Mouse (Mus musculus) stomach, embryonic 14.5 days (tissue): ENCODE data around the gene Nek11. TPM values are rescaled to one million over a fixed set of nuclear protein-coding genes. Genes with fewer than 3 reads are reported as not detected.

Experiments used
- ATAC-seq: fragments of 200-750 bp; cut with Nextera tagmentation; 2 replicates; pipeline ENCODE4 v1.8.0; 2017; ENCODE audit warnings: low read depth, moderate TSS enrichment; ENCODE audit not compliant: insufficient number of reproducible peaks, insufficient read depth, low FRiP score
- H3K27ac ChIP-seq: fragments of 300-500 bp; sonication (generic); 2 replicates; pipeline ENCODE4 v1.5.1; 2014; ENCODE audit warnings: mild to moderate bottlenecking, low read length, moderate library complexity, mixed read lengths
- H3K27me3 ChIP-seq: fragments of 300-500 bp; sonication (generic); 2 replicates; pipeline ENCODE4 v1.6.1; 2014; ENCODE audit warnings: low read length, control low read depth, mixed read lengths; ENCODE audit not compliant: control insufficient read depth, insufficient read depth
- H3K36me3 ChIP-seq: fragments of 300-500 bp; sonication (generic); 2 replicates; pipeline ENCODE4 v1.6.1; 2014; ENCODE audit warnings: mild to moderate bottlenecking, control low read depth, low read length, moderate library complexity, mixed read lengths; ENCODE audit not compliant: control insufficient read depth, insufficient read depth
- H3K4me1 ChIP-seq: fragments of 300-500 bp; sonication (generic); 2 replicates; pipeline ENCODE4 v1.6.1; 2014; ENCODE audit warnings: low read length, control low read depth, mixed read lengths; ENCODE audit not compliant: control insufficient read depth, insufficient read depth
- H3K4me2 ChIP-seq: fragments of 300-500 bp; sonication (generic); replicated peaks from 2 replicates; pipeline ENCODE4 v1.6.1; 2014; ENCODE audit warnings: low read depth, low read length, control low read depth
- H3K4me3 ChIP-seq: fragments of 300-500 bp; sonication (generic); 2 replicates; pipeline ENCODE4 v1.5.1; 2014; ENCODE audit warnings: low read depth, low read length, control low read depth
- H3K9ac ChIP-seq: fragments of 300-500 bp; sonication (generic); replicated peaks from 2 replicates; pipeline ENCODE4 v1.6.1; 2014; ENCODE audit warnings: low read depth, mild to moderate bottlenecking, control low read depth, low read length, moderate library complexity, mixed read lengths
- H3K9me3 ChIP-seq: fragments of 300-500 bp; sonication (generic); 2 replicates; pipeline ENCODE4 v1.6.1; 2016; ENCODE audit warnings: low read depth, low read length, control low read depth; ENCODE audit not compliant: control insufficient read depth
- WGBS: fragments of 180-500 bp; shearing (Covaris S2); extraction: QIAGEN DNeasy Blood & Tissue Kit; methylation state at CpG from one replicate; pipeline ENCODE4 v1.1.7; 2014; 5-methylcytosine and 5-hydroxymethylcytosine counted together
- polyA plus RNA-seq: library from polyadenylated mRNA; unstranded; fragments of >200 nt; fragmentation: Nextera tagmentation; extraction: Ambion mirVana; gene quantifications from 2 replicates; pipeline ENCODE4 v1.2.1, GENCODE M21; 2014

Nek11 gene
- polyA plus RNA-seq, 1 experiment from 2014 or later: 0.25 TPM

DNA sequence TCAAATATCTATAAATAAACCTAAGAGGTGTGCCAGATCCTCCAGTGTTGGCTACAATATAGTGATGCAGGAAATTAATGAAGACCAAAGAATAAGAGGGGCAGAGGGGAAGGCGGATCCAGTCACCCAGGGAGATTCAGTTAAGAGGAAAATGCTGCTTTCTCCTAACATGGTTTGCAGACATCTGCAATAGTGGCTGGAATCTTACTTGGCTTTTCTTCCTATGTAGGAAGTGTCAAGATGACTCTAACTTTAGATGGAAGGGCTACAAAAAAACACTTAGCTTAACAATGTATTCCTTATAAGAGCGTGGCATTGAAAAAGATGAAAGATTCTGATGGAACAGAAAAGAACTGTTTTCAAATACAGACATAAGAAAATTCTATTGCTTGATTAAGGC lies 89.3 kb downstream of the Nek11 start:
- no peak overlapping the region for H3K27ac ChIP-seq
- 65% methylated on average over 2 of the region's 2 CpGs for WGBS
- no peaks in the 10 kb centered on the region for H3K9me3 ChIP-seq
- H3K27me3 ChIP-seq: no peaks in the 10 kb centered on the region
- no peak for ATAC-seq
- no peak overlapping the region for H3K9ac ChIP-seq
- H3K4me1 ChIP-seq: no peaks in the 10 kb centered on the region
- no peaks in the 10 kb centered on the region for H3K36me3 ChIP-seq
- no peak overlapping the region for H3K4me2 ChIP-seq
- no peak overlapping the region for H3K4me3 ChIP-seq

DNA sequence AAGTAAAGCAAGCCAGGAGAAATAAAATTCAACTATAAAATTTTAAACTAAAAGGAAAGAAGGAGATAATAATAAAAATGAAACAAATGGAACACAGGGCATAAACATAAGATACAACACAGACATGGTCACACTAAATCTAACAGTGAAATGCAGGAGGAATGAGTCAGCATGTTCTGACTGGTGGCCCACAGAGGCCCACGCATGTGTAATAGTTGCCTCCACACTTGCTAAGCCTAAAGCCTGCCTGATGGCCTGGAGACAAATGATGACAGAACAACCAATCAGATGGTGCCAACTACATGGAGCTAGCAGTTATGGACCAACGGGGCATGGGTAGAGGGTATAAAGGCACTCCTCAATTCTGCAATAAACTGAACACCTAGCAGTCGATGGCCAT lies 93.1 kb downstream of the Nek11 start:
- H3K27ac ChIP-seq: no peak overlapping the region
- no peaks in the 10 kb centered on the region for H3K9me3 ChIP-seq
- no peaks in the 10 kb centered on the region for H3K27me3 ChIP-seq
- ATAC-seq: no peak
- 80% methylated on average over 3 of the region's 3 CpGs for WGBS
- H3K36me3 ChIP-seq: no peaks in the 10 kb centered on the region
- no peak overlapping the region for H3K4me3 ChIP-seq
- H3K4me2 ChIP-seq: no peak overlapping the region
- H3K4me1 ChIP-seq: no peaks in the 10 kb centered on the region
- H3K9ac ChIP-seq: no peak overlapping the region

DNA sequence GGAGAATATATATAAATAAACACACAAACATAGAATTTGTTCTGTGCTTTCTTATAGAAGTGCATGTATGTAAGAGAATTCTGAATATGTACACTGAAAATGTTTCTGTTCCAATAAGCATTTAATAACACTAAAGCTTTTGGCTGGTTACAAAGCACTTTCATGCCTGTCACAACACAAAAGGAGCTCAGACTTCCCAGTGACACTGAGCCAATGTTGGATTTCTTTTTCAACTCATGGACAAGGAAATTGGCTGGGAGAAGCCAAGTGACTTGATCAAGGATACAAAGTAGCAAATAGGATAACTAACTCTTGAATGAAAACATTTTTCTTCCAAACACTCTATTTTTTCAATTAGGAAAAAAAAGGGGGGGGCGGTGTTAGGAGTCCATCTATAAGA lies 93.9 kb downstream of the Nek11 start:
- no peak for ATAC-seq
- H3K4me3 ChIP-seq: no peak overlapping the region
- H3K4me2 ChIP-seq: no peak overlapping the region
- no peak overlapping the region for H3K9ac ChIP-seq
- no peaks in the 10 kb centered on the region for H3K9me3 ChIP-seq
- H3K27ac ChIP-seq: no peak overlapping the region
- H3K27me3 ChIP-seq: no peaks in the 10 kb centered on the region
- 85% methylated on average over 1 of the region's 1 CpGs for WGBS
- H3K4me1 ChIP-seq: no peaks in the 10 kb centered on the region
- H3K36me3 ChIP-seq: no peaks in the 10 kb centered on the region

DNA sequence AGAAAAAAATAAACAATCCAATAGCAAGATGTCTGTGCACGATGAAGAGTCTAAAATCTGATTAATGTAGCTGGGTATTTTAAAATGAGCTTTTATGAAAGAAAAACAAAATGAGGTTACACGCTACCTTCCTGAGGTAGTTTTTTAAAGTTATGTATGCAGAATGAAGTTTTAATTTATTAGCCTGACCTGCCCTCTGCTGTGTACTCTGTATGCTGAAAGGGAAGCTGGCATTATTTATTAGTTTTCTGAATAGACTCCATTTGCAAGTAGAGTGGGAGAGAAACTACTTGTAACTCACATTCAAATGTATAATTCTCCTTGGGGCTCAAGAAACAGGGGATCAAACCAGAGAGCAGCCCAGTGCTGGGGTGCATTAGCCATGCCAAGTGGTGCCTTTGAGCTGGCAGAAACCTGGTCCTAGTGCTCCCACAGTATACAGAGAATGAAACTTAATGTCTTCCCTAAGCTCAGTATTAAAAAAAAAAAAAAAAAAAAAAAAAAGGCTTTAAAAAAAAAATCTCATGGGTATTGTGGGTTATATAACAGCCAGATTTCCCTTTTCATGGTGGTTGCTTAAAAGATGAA lies 94.5 kb downstream of the Nek11 start:
- H3K9me3 ChIP-seq: no peaks in the 10 kb centered on the region
- H3K27ac ChIP-seq: no peak overlapping the region
- no peaks in the 10 kb centered on the region for H3K27me3 ChIP-seq
- H3K4me3 ChIP-seq: no peak overlapping the region
- WGBS: 72% methylated on average over 2 of the region's 2 CpGs
- no peaks in the 10 kb centered on the region for H3K4me1 ChIP-seq
- no peak overlapping the region for H3K4me2 ChIP-seq
- no peaks in the 10 kb centered on the region for H3K36me3 ChIP-seq
- ATAC-seq: no peak
- no peak overlapping the region for H3K9ac ChIP-seq

DNA sequence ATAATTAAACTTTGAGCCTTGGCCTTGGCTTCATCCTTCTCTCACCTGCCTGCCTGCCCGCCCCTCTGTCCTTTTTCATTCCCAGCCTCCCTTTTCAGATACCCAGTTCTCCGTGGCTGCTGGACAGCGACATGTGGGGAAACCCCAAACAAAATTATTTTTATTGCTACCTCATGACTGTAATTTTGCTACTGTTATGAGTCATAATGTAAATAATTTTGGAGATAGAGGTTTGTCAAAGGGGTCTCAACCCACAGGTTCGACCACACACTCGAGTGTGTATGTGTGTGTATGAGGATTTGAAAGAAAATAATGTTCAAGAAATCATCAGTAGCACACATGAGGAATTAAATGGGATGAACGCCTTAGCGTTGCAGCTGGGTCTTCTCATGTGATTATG lies 110.7 kb downstream of the Nek11 start:
- H3K4me1 ChIP-seq: no peaks in the 10 kb centered on the region
- no peak for ATAC-seq
- H3K9ac ChIP-seq: no peak overlapping the region
- no peak overlapping the region for H3K4me2 ChIP-seq
- no peaks in the 10 kb centered on the region for H3K27me3 ChIP-seq
- H3K36me3 ChIP-seq: no peaks in the 10 kb centered on the region
- 35% methylated on average over 7 of the region's 7 CpGs for WGBS
- H3K9me3 ChIP-seq: no peaks in the 10 kb centered on the region
- no peak overlapping the region for H3K27ac ChIP-seq
- H3K4me3 ChIP-seq: no peak overlapping the region

DNA sequence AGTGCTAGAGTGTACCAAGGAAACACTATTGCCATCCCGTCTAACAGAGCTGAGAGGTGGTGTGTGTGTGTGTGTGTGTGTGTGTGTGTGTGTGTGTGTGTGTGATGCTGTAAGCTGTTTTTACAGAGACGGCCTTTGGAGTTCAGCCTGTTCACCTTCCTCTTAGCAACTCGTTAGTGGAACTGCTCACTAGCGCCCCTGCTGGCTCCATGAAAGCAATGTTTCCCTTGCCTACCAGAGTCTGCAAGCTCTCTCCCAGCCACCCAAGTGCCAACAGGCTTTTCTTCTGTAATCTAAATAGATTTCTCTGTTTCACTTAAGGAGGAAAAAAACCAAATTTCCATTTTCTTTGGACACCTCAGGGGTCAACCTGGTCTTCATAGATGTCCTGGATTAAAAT lies 112.6 kb downstream of the Nek11 start:
- no peak overlapping the region for H3K4me3 ChIP-seq
- 26% methylated on average over 4 of the region's 4 CpGs for WGBS
- H3K9ac ChIP-seq: no peak overlapping the region
- no peak overlapping the region for H3K4me2 ChIP-seq
- ATAC-seq: no peak
- H3K4me1 ChIP-seq: no peaks in the 10 kb centered on the region
- H3K36me3 ChIP-seq: no peaks in the 10 kb centered on the region
- H3K9me3 ChIP-seq: no peaks in the 10 kb centered on the region
- H3K27ac ChIP-seq: no peak overlapping the region
- no peaks in the 10 kb centered on the region for H3K27me3 ChIP-seq

DNA sequence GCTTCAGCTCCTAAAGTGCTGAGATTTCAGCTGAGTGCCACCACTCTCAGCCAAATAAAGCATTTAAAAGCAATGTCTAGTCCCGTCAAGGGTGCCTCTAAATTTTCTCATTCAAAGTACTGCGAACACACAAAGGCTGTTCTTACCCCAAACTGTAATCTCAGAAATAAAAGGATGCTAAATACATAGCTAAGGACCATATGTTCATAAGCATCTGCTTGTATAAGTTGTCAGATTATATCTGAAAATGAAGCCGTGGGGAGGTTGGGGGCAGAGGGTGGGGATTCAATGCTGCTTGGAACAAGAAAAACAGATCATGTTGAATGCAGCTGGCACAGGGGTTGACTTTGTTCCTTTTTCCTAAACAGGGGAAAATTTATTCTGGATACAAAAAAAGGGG lies 120.4 kb downstream of the Nek11 start:
- no peak overlapping the region for H3K4me2 ChIP-seq
- WGBS: 90% methylated on average over 3 of the region's 3 CpGs
- H3K9me3 ChIP-seq: no peaks in the 10 kb centered on the region
- H3K27ac ChIP-seq: no peak overlapping the region
- no peaks in the 10 kb centered on the region for H3K36me3 ChIP-seq
- no peak overlapping the region for H3K4me3 ChIP-seq
- no peak for ATAC-seq
- no peak overlapping the region for H3K9ac ChIP-seq
- H3K4me1 ChIP-seq: no peaks in the 10 kb centered on the region
- H3K27me3 ChIP-seq: no peaks in the 10 kb centered on the region

DNA sequence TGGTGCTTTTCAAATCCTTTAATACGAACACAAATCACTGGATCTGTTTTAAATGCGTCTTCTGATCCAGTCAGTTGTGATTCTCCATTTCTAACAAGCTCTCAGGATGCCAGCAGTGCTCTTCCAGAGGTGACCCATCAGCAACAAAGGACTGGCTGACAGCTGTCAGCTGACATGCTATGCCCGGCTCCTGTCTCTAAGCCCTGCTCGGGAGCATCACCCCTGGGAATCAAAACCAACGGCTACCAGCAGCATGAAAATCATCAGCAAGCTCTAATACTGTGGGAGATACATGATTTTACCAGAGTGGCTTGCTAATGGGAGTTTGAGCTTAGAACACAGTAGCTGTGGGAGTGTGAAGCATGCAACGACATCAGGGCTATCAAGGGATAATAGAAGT lies 121.0 kb downstream of the Nek11 start:
- Histone ChIP-seq H3K27ac (no peak overlapping the region), H3K27me3 (no peaks in the 10 kb centered on the region), H3K4me2 (no peak overlapping the region), H3K36me3 (no peaks in the 10 kb centered on the region), H3K4me3 (no peak overlapping the region), H3K4me1 (no peaks in the 10 kb centered on the region), H3K9me3 (no peaks in the 10 kb centered on the region), H3K9ac (no peak overlapping the region)
- no peak for ATAC-seq
- 69% methylated on average over 6 of the region's 6 CpGs for WGBS

DNA sequence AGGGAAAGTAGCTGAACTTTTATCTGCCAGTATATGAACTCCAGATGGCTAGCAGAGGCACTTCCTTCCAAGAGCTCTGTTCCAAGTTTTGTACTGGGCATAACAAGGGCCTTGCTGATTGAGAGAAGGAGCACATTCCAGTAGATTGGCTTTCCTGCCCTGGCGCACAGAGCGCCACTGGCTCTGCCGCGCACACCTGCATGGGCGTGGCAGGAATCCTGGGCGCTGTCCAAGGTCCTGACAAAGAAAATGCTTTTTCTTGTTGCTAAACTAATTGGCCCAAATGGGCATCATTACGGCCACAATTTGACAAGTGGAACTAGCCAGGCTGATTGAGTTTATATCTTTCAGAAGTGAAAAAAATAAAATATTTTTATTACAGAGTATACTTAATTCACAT lies 123.1 kb downstream of the Nek11 start:
- Histone ChIP-seq H3K4me2 (no peak overlapping the region), H3K9me3 (no peaks in the 10 kb centered on the region), H3K4me3 (no peak overlapping the region), H3K9ac (no peak overlapping the region), H3K4me1 (no peaks in the 10 kb centered on the region), H3K27me3 (no peaks in the 10 kb centered on the region), H3K27ac (no peak overlapping the region), H3K36me3 (no peaks in the 10 kb centered on the region)
- no peak for ATAC-seq
- 7% methylated on average over 7 of the region's 7 CpGs for WGBS
